Mouse (Mus musculus): ENCODE data around the gene Tmem60.
A peak's percentile ranks its signal among the peaks of the same experiment; 100 is the strongest.

Gene Tmem60

GRCm38 (mm10) chr5:20906191-20906590 is 24.2 kb downstream of the Tmem60 start:
- no peak for DNase-seq (ENCODE audit: low spot score)

- DNase-seq (ENCODE audit: low spot score): no peak
Observed at GRCm38 (mm10) chr5:20911741-20912140, 29.8 kb downstream of the Tmem60 start.

- DNase-seq (ENCODE audit: low spot score): peak; percentile 73
Observed at GRCm38 (mm10) chr5:20913372-20914275, 31.6 kb downstream of the Tmem60 start.

- DNase-seq (ENCODE audit: low spot score): no peak
Observed at GRCm38 (mm10) chr5:20918967-20919366, 37.0 kb downstream of the Tmem60 start.

- no peak for DNase-seq (ENCODE audit: low spot score)
Observed at GRCm38 (mm10) chr5:20919566-20919965, 37.6 kb downstream of the Tmem60 start.

GRCm38 (mm10) chr5:20924608-20925007 is 42.6 kb downstream of the Tmem60 start:
- no peak for DNase-seq (ENCODE audit: low spot score)

- DNase-seq (ENCODE audit: low spot score): no peak
Observed at GRCm38 (mm10) chr5:20925451-20925850, 43.5 kb downstream of the Tmem60 start.

- DNase-seq (ENCODE audit: low spot score): peak; percentile 10
Observed at GRCm38 (mm10) chr5:20929669-20930151, 47.7 kb downstream of the Tmem60 start.

- no peak for DNase-seq (ENCODE audit: low spot score)
Observed at GRCm38 (mm10) chr5:20930430-20930829, 48.4 kb downstream of the Tmem60 start.

- no peak for DNase-seq (ENCODE audit: low spot score)
Observed at GRCm38 (mm10) chr5:20931300-20931699, 49.3 kb downstream of the Tmem60 start.

- no peak for DNase-seq (ENCODE audit: low spot score)
Observed at GRCm38 (mm10) chr5:20932585-20932984, 50.6 kb downstream of the Tmem60 start.

GRCm38 (mm10) chr5:20935934-20936333 is 53.9 kb downstream of the Tmem60 start:
- DNase-seq (ENCODE audit: low spot score): no peak

All from lung, postnatal 25 days (tissue).